Mouse (Mus musculus): Measurements from ENCODE around the gene Chmp4b. TPM values are rescaled to one million over a fixed set of nuclear protein-coding genes. Genes with fewer than 3 reads are reported as not detected.

Gene Chmp4b
- polyA plus RNA-seq, 1 experiment from 2014 or later: 13.7 TPM

DNA sequence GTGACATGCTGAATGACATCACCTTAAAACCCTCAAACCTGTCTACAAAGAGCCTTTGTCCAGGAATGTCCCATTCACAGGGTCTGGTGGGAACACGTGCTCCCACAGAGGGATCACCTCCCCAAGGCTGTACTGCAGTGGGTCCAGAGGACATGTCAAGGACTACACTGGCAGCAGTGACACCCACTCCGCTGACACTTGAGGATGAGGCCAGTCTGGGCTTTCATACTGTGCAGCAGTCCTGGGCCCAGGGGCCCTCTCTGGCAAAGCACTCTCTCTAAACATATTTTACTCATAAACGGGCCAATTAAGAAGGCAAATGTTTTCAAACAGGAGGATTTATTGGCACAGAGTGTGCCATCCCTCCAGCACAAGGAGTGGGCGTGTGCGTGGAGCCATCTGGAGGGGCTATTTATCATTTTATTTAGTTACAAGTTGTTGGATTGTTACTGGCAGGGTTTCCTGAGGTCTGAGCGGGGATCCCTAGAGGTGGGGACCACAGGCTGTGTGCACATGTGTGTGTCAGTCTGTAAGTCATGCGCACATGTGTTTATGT is 56.4 kb downstream of the Chmp4b start:
- H3K4me2 ChIP-seq (ENCODE audit: low read depth, severe bottlenecking): no peak overlapping the region
- H3K4me3 ChIP-seq (ENCODE audit: low read depth, low read length): no peak overlapping the region
- DNase-seq (ENCODE audit: low spot score) (no peak), ATAC-seq (ENCODE audit: insufficient number of reproducible peaks, low FRiP score, low TSS enrichment, low read depth) (no peak)
- no peak overlapping the region for H3K27ac ChIP-seq (replicated peaks; ENCODE audit: low read depth, low read length)
- H3K9ac ChIP-seq (ENCODE audit: low read length): no peak overlapping the region
- H3K9me3 ChIP-seq (ENCODE audit: control insufficient read depth, low read length): no peaks in the 10 kb centered on the region
- H3K27me3 ChIP-seq (ENCODE audit: control insufficient read depth, insufficient read depth, low read length): no peaks in the 10 kb centered on the region
- WGBS: 60% methylated on average over 7 of the region's 7 CpGs
- H3K36me3 ChIP-seq (ENCODE audit: control insufficient read depth, insufficient read depth, low read length): no peaks in the 10 kb centered on the region
- 0 out of 2 replicates have a peak, but pooled peaks cover 2% of the 10 kb centered on the region for H3K4me1 ChIP-seq (ENCODE audit: control insufficient read depth, insufficient read depth, low read length)

DNA sequence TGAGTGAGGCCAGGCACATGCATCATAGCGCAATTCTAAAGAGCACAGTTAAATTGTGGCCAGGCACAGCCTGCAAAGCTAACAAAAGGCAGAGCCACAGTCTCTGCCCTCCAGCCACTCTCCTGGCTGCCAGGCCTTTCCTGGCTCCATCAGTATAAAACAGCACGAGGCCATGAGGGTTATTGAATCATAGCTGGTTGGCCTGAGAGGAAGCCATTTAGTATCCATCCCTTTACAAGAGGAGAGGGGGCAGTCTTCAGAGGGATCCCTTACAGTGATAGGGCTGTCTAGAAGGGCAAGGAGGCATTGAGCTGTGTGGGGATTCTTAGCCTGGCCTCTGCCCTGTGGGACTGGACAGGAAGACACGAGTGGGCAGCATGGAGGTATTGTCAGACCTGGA is 60.2 kb downstream of the Chmp4b start:
- Histone ChIP-seq H3K27me3 (ENCODE audit: control insufficient read depth, insufficient read depth, low read length) (no peaks in the 10 kb centered on the region), H3K4me3 (ENCODE audit: low read depth, low read length) (no peak overlapping the region), H3K27ac (replicated peaks; ENCODE audit: low read depth, low read length) (no peak overlapping the region), H3K4me1 (ENCODE audit: control insufficient read depth, insufficient read depth, low read length) (peaks cover 7% of the 10 kb centered on the region; the same call in 1 of the 2 replicates), H3K4me2 (ENCODE audit: low read depth, severe bottlenecking) (no peak overlapping the region), H3K9me3 (ENCODE audit: control insufficient read depth, low read length) (no peaks in the 10 kb centered on the region), H3K9ac (ENCODE audit: low read length) (no peak overlapping the region), H3K36me3 (ENCODE audit: control insufficient read depth, insufficient read depth, low read length) (no peaks in the 10 kb centered on the region)
- 37% methylated on average over 3 of the region's 3 CpGs for WGBS
- ATAC-seq (ENCODE audit: insufficient number of reproducible peaks, low FRiP score, low TSS enrichment, low read depth) (no peak), DNase-seq (ENCODE audit: low spot score) (no peak)

DNA sequence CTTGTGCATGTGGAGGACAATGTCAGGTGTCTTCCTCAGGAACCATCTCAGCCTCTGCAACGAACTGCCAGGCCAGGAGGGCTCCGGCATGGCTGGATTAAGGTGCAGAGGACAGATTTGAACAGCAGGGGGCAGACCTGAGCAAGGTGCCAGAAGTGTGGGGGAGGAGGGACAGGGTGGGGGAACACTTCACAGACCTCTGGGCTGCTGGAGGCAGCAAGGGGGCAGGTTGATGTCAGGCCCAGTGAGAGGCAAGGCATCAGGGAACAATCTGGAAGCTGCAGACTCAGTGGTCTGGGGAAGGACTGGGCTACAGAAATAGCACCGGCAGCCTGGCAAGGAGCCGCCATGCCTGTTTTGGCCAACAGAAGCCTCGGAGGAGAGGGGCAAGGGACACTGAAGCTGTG is 60.8 kb downstream of the Chmp4b start:
- H3K9ac ChIP-seq (ENCODE audit: low read length): no peak overlapping the region
- H3K27ac ChIP-seq (replicated peaks; ENCODE audit: low read depth, low read length): no peak overlapping the region
- ATAC-seq (ENCODE audit: insufficient number of reproducible peaks, low FRiP score, low TSS enrichment, low read depth) (no peak), DNase-seq (ENCODE audit: low spot score) (peak; percentile 82)
- no peak overlapping the region for H3K4me3 ChIP-seq (ENCODE audit: low read depth, low read length)
- H3K4me2 ChIP-seq (ENCODE audit: low read depth, severe bottlenecking): no peak overlapping the region
- H3K27me3 ChIP-seq (ENCODE audit: control insufficient read depth, insufficient read depth, low read length): no peaks in the 10 kb centered on the region
- WGBS: 43% methylated on average over 5 of the region's 5 CpGs
- H3K4me1 ChIP-seq (ENCODE audit: control insufficient read depth, insufficient read depth, low read length): peaks cover 5% of the 10 kb centered on the region; the same call in 1 of the 2 replicates
- H3K9me3 ChIP-seq (ENCODE audit: control insufficient read depth, low read length): no peaks in the 10 kb centered on the region
- H3K36me3 ChIP-seq (ENCODE audit: control insufficient read depth, insufficient read depth, low read length): no peaks in the 10 kb centered on the region

DNA sequence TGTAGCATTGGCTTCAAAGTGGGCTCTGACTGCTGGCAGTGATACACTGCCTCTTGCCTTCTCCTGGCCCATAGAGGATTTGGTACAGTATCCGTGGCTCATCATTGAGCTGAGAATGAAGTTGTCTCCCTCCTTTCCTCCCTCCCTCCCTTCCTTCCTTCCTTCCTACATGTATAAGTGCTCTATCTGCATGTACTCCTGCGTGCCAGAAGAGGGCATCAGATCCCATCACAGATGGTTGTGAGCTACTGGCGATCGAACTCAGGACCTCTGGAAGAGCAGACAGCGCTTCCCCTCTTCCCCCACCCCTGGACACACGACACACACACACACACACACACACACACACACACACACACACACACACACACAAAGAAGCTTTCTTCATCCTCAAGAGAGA is 61.6 kb downstream of the Chmp4b start:
- no peak overlapping the region for H3K27ac ChIP-seq (replicated peaks; ENCODE audit: low read depth, low read length)
- no peak overlapping the region for H3K4me2 ChIP-seq (ENCODE audit: low read depth, severe bottlenecking)
- 60% methylated on average over 6 of the region's 6 CpGs for WGBS
- no peak overlapping the region for H3K4me3 ChIP-seq (ENCODE audit: low read depth, low read length)
- H3K9ac ChIP-seq (ENCODE audit: low read length): no peak overlapping the region
- ATAC-seq (ENCODE audit: insufficient number of reproducible peaks, low FRiP score, low TSS enrichment, low read depth) (no peak), DNase-seq (ENCODE audit: low spot score) (no peak)
- no peaks in the 10 kb centered on the region for H3K36me3 ChIP-seq (ENCODE audit: control insufficient read depth, insufficient read depth, low read length)
- no peaks in the 10 kb centered on the region for H3K27me3 ChIP-seq (ENCODE audit: control insufficient read depth, insufficient read depth, low read length)
- no peaks in the 10 kb centered on the region for H3K9me3 ChIP-seq (ENCODE audit: control insufficient read depth, low read length)
- H3K4me1 ChIP-seq (ENCODE audit: control insufficient read depth, insufficient read depth, low read length): peaks cover 5% of the 10 kb centered on the region; the same call in 1 of the 2 replicates

DNA sequence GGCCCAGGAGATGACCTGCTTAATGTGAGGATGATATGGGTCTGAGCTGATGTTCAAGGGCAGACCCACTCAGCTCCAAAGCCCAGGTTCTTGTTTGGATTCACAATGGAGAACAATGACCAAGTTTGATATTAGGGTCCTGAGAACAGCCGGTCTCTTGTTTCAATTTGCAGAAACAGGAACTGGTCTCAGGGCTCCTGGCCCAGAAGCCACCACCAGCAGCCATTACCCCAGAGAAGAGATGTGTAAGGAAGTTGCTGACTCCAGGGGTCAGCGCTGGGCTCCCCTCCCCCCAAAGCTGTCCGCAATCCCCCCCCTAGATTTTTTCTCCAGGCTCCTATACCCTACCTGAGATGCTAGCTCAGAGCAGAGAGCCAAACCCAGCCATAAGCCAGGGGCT is 62.5 kb downstream of the Chmp4b start:
- H3K36me3 ChIP-seq (ENCODE audit: control insufficient read depth, insufficient read depth, low read length): no peaks in the 10 kb centered on the region
- no peaks in the 10 kb centered on the region for H3K9me3 ChIP-seq (ENCODE audit: control insufficient read depth, low read length)
- no peak for ATAC-seq (ENCODE audit: insufficient number of reproducible peaks, low FRiP score, low TSS enrichment, low read depth)
- H3K4me1 ChIP-seq (ENCODE audit: control insufficient read depth, insufficient read depth, low read length): peaks cover 5% of the 10 kb centered on the region; the same call in 1 of the 2 replicates
- no peak overlapping the region for H3K4me2 ChIP-seq (ENCODE audit: low read depth, severe bottlenecking)
- peak overlapping the region; percentile 26; the same call in 1 of the 2 replicates for H3K27ac ChIP-seq (replicated peaks; ENCODE audit: low read depth, low read length)
- 68% methylated on average over 3 of the region's 3 CpGs for WGBS
- no peaks in the 10 kb centered on the region for H3K27me3 ChIP-seq (ENCODE audit: control insufficient read depth, insufficient read depth, low read length)
- no peak for DNase-seq (ENCODE audit: low spot score)
- H3K9ac ChIP-seq (ENCODE audit: low read length): no peak overlapping the region
- no peak overlapping the region for H3K4me3 ChIP-seq (ENCODE audit: low read depth, low read length)

DNA sequence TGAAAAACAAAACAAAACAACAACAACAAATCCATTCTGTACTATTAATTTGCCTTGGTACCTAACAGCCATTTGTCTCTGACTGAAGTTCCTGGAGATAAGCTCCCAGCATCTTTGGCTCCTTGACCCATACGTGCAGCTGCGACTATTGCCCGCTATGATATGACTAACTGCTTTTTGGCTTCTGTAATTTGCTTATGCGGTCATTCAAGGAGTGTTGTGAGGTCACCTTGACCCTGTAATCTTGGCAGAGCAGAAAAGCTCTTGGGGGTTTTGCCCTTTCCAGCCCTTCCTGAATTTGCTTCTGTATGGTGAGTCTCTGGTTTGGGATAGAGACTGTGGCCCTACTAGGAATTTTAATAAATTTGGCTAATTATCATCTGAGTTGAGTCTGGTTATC is 65.1 kb downstream of the Chmp4b start:
- Histone ChIP-seq H3K4me1 (ENCODE audit: control insufficient read depth, insufficient read depth, low read length) (peaks cover 5% of the 10 kb centered on the region; the same call in 1 of the 2 replicates), H3K36me3 (ENCODE audit: control insufficient read depth, insufficient read depth, low read length) (no peaks in the 10 kb centered on the region), H3K9me3 (ENCODE audit: control insufficient read depth, low read length) (no peaks in the 10 kb centered on the region), H3K4me2 (ENCODE audit: low read depth, severe bottlenecking) (no peak overlapping the region), H3K27me3 (ENCODE audit: control insufficient read depth, insufficient read depth, low read length) (no peaks in the 10 kb centered on the region), H3K27ac (replicated peaks; ENCODE audit: low read depth, low read length) (no peak overlapping the region), H3K4me3 (ENCODE audit: low read depth, low read length) (no peak overlapping the region), H3K9ac (ENCODE audit: low read length) (no peak overlapping the region)
- WGBS: 93% methylated on average over 4 of the region's 4 CpGs
- no peak for ATAC-seq (ENCODE audit: insufficient number of reproducible peaks, low FRiP score, low TSS enrichment, low read depth)
- no peak for DNase-seq (ENCODE audit: low spot score)

DNA sequence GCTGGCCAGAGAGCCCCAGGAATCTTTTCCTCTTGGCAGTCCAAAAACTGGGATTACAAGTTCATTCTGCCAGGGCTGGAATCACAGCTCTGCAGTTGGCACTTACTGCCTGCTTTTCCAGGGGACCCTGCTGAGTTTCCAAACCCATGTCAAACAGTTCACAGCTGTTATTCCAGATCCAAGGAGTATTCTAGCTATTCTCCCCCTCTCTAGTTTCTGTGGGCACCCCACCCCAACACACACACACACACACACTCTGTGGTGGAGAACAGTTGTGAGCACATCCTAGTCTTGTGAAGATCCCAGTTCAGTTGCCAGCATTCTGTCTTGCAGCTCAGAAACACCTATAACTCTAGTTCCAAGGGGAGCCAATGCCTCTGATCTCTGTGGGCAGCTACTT is 65.6 kb downstream of the Chmp4b start:
- no peak overlapping the region for H3K27ac ChIP-seq (replicated peaks; ENCODE audit: low read depth, low read length)
- H3K4me2 ChIP-seq (ENCODE audit: low read depth, severe bottlenecking): no peak overlapping the region
- no peak overlapping the region for H3K4me3 ChIP-seq (ENCODE audit: low read depth, low read length)
- H3K4me1 ChIP-seq (ENCODE audit: control insufficient read depth, insufficient read depth, low read length): peaks cover 5% of the 10 kb centered on the region; the same call in 1 of the 2 replicates
- no peaks in the 10 kb centered on the region for H3K27me3 ChIP-seq (ENCODE audit: control insufficient read depth, insufficient read depth, low read length)
- H3K9ac ChIP-seq (ENCODE audit: low read length): no peak overlapping the region
- H3K36me3 ChIP-seq (ENCODE audit: control insufficient read depth, insufficient read depth, low read length): no peaks in the 10 kb centered on the region
- ATAC-seq (ENCODE audit: insufficient number of reproducible peaks, low FRiP score, low TSS enrichment, low read depth): no peak
- H3K9me3 ChIP-seq (ENCODE audit: control insufficient read depth, low read length): no peaks in the 10 kb centered on the region
- DNase-seq (ENCODE audit: low spot score): no peak

DNA sequence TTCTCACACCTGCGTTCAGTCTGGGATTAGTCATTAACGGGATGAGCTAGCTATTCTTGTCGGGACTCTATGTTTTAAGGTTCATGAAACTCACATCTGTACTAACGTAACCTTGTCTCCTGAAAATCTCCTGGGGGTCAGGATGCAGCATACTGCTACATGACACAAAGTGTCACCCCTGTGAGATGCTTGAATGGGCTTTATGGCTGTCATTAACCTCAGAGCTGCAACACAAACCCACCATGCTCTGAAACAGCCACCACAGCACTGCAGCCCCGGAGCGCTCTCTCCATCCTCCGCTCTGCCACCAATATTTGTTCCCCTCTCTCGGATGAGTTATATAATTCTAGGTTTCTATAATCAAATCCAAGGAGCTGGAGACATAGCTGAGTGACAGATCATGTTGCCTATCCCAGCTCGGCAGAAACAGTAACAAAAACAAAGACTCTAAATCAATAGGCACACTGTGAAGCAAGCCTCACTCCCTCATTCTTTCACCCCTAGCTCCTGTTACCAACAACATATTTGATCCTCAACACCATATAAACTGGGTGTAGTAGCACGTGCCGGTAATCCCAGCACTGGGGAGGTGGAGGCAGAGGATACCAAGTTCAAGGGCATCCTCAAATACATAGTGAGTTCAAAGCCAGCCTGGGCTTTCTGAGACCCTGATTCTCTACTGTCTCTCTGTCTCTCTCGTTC is 67.5 kb downstream of the Chmp4b start:
- no peaks in the 10 kb centered on the region for H3K36me3 ChIP-seq (ENCODE audit: control insufficient read depth, insufficient read depth, low read length)
- ATAC-seq (ENCODE audit: insufficient number of reproducible peaks, low FRiP score, low TSS enrichment, low read depth) (no peak), DNase-seq (ENCODE audit: low spot score) (no peak)
- H3K4me1 ChIP-seq (ENCODE audit: control insufficient read depth, insufficient read depth, low read length): peaks cover 5% of the 10 kb centered on the region; the same call in 1 of the 2 replicates
- no peak overlapping the region for H3K4me3 ChIP-seq (ENCODE audit: low read depth, low read length)
- no peaks in the 10 kb centered on the region for H3K27me3 ChIP-seq (ENCODE audit: control insufficient read depth, insufficient read depth, low read length)
- H3K9ac ChIP-seq (ENCODE audit: low read length): no peak overlapping the region
- 81% methylated on average over 12 of the region's 12 CpGs for WGBS
- H3K27ac ChIP-seq (replicated peaks; ENCODE audit: low read depth, low read length): no peak overlapping the region
- H3K9me3 ChIP-seq (ENCODE audit: control insufficient read depth, low read length): no peaks in the 10 kb centered on the region
- no peak overlapping the region for H3K4me2 ChIP-seq (ENCODE audit: low read depth, severe bottlenecking)
